Mouse (Mus musculus): Measurements from ENCODE around the gene Spop. TPM values are rescaled to one million over a fixed set of nuclear protein-coding genes. Genes with fewer than 3 reads are reported as not detected.

The Spop gene
- polyA plus RNA-seq, 1 experiment, result 38.5 TPM

DNA sequence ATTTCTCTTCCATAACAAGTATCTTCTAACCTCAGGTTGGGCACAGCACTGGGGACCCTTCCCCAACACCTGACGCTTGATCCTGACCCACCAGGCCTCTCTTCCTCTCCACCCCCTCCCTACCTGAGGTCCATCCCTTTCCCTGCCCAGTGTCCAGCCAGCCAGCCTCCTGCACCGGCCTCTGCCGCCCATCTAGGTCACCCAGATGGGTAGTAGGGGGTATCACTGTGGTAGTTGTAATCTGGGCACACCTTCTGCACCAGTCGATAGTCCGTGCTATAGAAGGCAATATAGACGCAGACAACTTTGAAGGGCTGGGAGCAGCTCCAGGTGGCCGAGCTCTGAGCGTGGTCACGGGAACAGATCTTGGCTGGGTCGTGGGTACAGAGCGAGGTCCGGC, 96.8 kb downstream of the Spop start:
- no peak overlapping the region for H3K9ac ChIP-seq (ENCODE audit: low read depth, poor library complexity, severe bottlenecking)
- no peak overlapping the region for H3K27ac ChIP-seq (ENCODE audit: insufficient read depth, low read length)
- TF ChIP-seq CTCF (IDR thresholded peaks at IDR 0.05; ENCODE audit: low read depth, low read length) (no peak), POLR2A (IDR thresholded peaks at IDR 0.05; ENCODE audit: insufficient read depth, low read length) (no peak), EP300 (IDR thresholded peaks at IDR 0.05; ENCODE audit: insufficient read depth, low read depth, low read length) (no peak)

DNA sequence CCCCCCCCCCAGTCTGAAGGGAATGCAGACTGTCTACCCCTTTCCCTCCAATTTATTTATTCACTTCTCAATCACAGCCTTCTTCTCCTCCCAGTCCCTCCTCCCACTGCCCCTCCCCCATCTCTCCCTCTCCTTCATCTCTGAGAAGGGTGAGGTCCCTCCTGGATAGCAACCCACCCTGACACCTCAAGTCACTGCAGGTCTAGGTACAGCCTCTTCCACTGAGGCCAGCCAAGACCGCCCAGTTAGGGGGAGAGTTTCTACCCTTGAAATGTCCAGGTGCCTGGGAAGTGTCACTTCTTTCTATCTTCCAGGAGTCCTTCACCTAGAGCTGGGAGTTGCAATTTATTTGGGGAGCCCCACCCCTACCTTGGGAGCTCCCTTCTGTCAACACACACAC, 98.0 kb downstream of the Spop start:
- H3K27me3 ChIP-seq (ENCODE audit: control insufficient read depth, insufficient read depth, low read length, poor library complexity, severe bottlenecking), result no peaks in the 10 kb centered on the region
- H3K9me3 ChIP-seq (replicated peaks; ENCODE audit: control insufficient read depth, insufficient read depth, low read length, poor library complexity, severe bottlenecking), result no peaks in the 10 kb centered on the region
- no peak for TF ChIP-seq EP300 (IDR thresholded peaks at IDR 0.05; ENCODE audit: insufficient read depth, low read depth, low read length)
- TF ChIP-seq POLR2A (IDR thresholded peaks at IDR 0.05; ENCODE audit: insufficient read depth, low read length), result no peak
- no peak for TF ChIP-seq CTCF (IDR thresholded peaks at IDR 0.05; ENCODE audit: low read depth, low read length)
- H3K36me3 ChIP-seq (ENCODE audit: control insufficient read depth, insufficient read depth, low read length, poor library complexity, severe bottlenecking), result no peaks in the 10 kb centered on the region
- H3K4me1 ChIP-seq (ENCODE audit: control insufficient read depth, insufficient read depth, low read length), result peaks cover 8% of the 10 kb centered on the region
- no peak overlapping the region for H3K27ac ChIP-seq (ENCODE audit: insufficient read depth, low read length)
- no peak overlapping the region for H3K4me3 ChIP-seq (ENCODE audit: low read depth, low read length)
- H3K9ac ChIP-seq (ENCODE audit: low read depth, poor library complexity, severe bottlenecking), result no peak overlapping the region

More for the DNA sequence above, 96.8 kb downstream of the Spop start:
- H3K4me3 ChIP-seq (ENCODE audit: low read depth, low read length), result no peak overlapping the region
- H3K4me1 ChIP-seq (ENCODE audit: control insufficient read depth, insufficient read depth, low read length), result peaks cover 4% of the 10 kb centered on the region
- no peaks in the 10 kb centered on the region for H3K36me3 ChIP-seq (ENCODE audit: control insufficient read depth, insufficient read depth, low read length, poor library complexity, severe bottlenecking)
- no peaks in the 10 kb centered on the region for H3K9me3 ChIP-seq (replicated peaks; ENCODE audit: control insufficient read depth, insufficient read depth, low read length, poor library complexity, severe bottlenecking)
- H3K27me3 ChIP-seq (ENCODE audit: control insufficient read depth, insufficient read depth, low read length, poor library complexity, severe bottlenecking), result no peaks in the 10 kb centered on the region

DNA sequence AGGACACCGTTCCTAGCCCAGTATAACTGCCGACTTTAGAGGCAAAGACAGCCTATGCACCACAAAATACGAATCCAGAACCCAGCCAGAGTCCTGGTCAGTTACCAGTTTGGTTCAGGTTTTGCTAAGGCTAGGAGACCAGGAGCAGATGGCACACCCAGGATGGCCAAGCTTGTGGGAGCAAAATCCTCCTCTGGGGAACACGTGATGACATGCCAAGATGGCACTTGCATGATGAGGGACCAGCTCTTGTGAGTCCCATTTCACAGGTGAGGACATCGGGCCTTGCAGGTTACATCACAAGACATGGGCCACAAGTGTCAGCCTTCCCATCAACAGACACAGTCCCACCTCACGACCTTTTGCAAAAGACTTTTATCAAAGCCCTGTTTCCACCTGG, 98.5 kb downstream of the Spop start:
- Histone ChIP-seq H3K9ac (ENCODE audit: low read depth, poor library complexity, severe bottlenecking) (no peak overlapping the region), H3K27me3 (ENCODE audit: control insufficient read depth, insufficient read depth, low read length, poor library complexity, severe bottlenecking) (no peaks in the 10 kb centered on the region), H3K4me1 (ENCODE audit: control insufficient read depth, insufficient read depth, low read length) (peaks cover 10% of the 10 kb centered on the region), H3K9me3 (replicated peaks; ENCODE audit: control insufficient read depth, insufficient read depth, low read length, poor library complexity, severe bottlenecking) (no peaks in the 10 kb centered on the region), H3K27ac (ENCODE audit: insufficient read depth, low read length) (no peak overlapping the region), H3K4me3 (ENCODE audit: low read depth, low read length) (no peak overlapping the region), H3K36me3 (ENCODE audit: control insufficient read depth, insufficient read depth, low read length, poor library complexity, severe bottlenecking) (no peaks in the 10 kb centered on the region)
- no peak for TF ChIP-seq CTCF (IDR thresholded peaks at IDR 0.05; ENCODE audit: low read depth, low read length)
- no peak for TF ChIP-seq POLR2A (IDR thresholded peaks at IDR 0.05; ENCODE audit: insufficient read depth, low read length)
- no peak for TF ChIP-seq EP300 (IDR thresholded peaks at IDR 0.05; ENCODE audit: insufficient read depth, low read depth, low read length)

DNA sequence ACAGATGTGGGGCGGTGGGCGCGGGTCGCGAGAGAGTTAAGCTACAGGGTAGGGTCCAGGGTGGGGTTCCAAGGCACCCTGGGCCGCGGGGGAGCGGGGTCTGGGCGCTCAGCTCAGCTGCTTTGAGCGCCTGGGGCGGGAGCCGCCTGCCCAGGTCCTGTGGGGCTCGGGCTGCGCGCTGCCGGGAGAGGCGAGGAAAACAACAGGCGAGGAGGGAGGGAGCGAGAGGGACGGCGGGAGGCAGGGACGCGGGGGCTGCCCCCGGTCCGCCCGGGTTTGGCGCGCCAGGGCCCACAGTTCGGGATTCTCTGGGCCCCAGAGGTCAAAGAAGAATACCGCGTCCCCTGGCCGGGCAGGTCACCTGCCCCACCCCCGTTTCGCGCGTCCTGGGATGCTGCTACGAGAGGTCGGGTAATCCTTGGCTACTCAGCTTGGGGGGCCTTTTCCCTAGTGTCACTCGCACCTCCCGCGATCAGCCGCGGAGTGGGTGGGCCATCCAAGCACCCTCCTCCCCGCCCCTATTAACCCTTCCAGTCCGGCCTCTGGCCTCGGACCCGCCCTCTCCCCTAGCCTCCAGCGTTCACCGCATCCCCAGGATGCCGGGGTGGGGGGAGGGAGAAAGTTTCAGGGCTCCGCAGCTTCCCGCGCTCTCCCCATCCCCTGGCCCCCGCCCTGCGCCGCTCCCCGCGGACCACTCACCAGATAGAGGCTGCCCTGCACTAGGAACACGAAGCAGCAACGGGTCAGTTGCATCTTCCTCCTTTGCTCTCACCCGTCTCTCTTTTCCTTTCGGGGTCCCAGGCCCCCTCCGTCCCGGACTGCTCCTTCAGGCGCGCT, 99.8 kb downstream of the Spop start:
- H3K27ac ChIP-seq (ENCODE audit: insufficient read depth, low read length), result no peak overlapping the region
- TF ChIP-seq POLR2A (IDR thresholded peaks at IDR 0.05; ENCODE audit: insufficient read depth, low read length), result no peak
- TF ChIP-seq EP300 (IDR thresholded peaks at IDR 0.05; ENCODE audit: insufficient read depth, low read depth, low read length), result no peak
- TF ChIP-seq CTCF (IDR thresholded peaks at IDR 0.05; ENCODE audit: low read depth, low read length), result no peak

DNA sequence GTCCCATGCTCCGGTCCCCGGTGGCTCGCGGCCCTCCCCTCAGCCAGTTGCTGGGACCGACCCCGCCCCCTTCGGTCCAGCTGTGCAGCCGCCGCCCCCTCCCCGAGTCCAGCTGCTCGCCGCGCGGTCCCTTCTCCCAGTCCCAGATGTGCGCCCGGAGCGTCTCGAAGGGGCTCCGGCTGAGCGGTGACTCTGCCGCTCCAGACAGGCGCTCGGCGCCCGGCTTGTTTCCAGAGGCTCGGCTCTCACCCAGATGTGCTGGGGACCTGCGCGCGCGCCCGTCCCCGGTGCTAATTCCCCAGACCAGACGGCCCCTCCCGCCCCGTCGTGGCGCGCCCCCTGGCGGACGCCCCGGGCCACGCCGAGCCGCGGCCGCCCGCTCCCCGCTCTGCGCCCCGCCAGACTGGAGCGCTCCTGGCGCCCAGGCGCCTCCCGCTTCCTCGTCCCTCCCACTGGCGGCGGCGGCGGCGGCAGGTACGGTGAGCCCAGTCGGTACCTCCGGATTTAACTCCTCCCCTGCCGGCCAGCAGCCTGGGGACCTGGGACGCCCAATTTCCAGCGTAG, 100.5 kb downstream of the Spop start, which contains the start of gene Nxph3:
Nxph3 (minus strand) TSS at position 273 of the 564 bp plus-strand sequence.
- no peak within 1 kb of the TSS for H3K27ac ChIP-seq (ENCODE audit: insufficient read depth, low read length)
- H3K4me3 ChIP-seq (ENCODE audit: low read depth, low read length), result peak within 1 kb of the TSS; percentile 83
- TF ChIP-seq EP300 (IDR thresholded peaks at IDR 0.05; ENCODE audit: insufficient read depth, low read depth, low read length) (no peak), POLR2A (IDR thresholded peaks at IDR 0.05; ENCODE audit: insufficient read depth, low read length) (no peak), CTCF (IDR thresholded peaks at IDR 0.05; ENCODE audit: low read depth, low read length) (peak; percentile 37)
- H3K9ac ChIP-seq (ENCODE audit: low read depth, poor library complexity, severe bottlenecking), result peak within 1 kb of the TSS; percentile 72
- H3K27me3 ChIP-seq (ENCODE audit: control insufficient read depth, insufficient read depth, low read length, poor library complexity, severe bottlenecking), result no peaks in the 10 kb centered on the region
- H3K9me3 ChIP-seq (replicated peaks; ENCODE audit: control insufficient read depth, insufficient read depth, low read length, poor library complexity, severe bottlenecking), result no peaks in the 10 kb centered on the region
- peaks cover 12% of the 10 kb centered on the region for H3K4me1 ChIP-seq (ENCODE audit: control insufficient read depth, insufficient read depth, low read length)
- no peaks in the 10 kb centered on the region for H3K36me3 ChIP-seq (ENCODE audit: control insufficient read depth, insufficient read depth, low read length, poor library complexity, severe bottlenecking)

More for the DNA sequence above, 99.8 kb downstream of the Spop start:
- peak overlapping the region; percentile 72 for H3K9ac ChIP-seq (ENCODE audit: low read depth, poor library complexity, severe bottlenecking)
- H3K36me3 ChIP-seq (ENCODE audit: control insufficient read depth, insufficient read depth, low read length, poor library complexity, severe bottlenecking), result no peaks in the 10 kb centered on the region
- H3K4me1 ChIP-seq (ENCODE audit: control insufficient read depth, insufficient read depth, low read length), result peaks cover 11% of the 10 kb centered on the region
- no peaks in the 10 kb centered on the region for H3K9me3 ChIP-seq (replicated peaks; ENCODE audit: control insufficient read depth, insufficient read depth, low read length, poor library complexity, severe bottlenecking)
- H3K4me3 ChIP-seq (ENCODE audit: low read depth, low read length), result peak overlapping the region; percentile 74
- H3K27me3 ChIP-seq (ENCODE audit: control insufficient read depth, insufficient read depth, low read length, poor library complexity, severe bottlenecking), result no peaks in the 10 kb centered on the region
